Mouse (Mus musculus): ENCODE data around the gene Eif4ebp2.

DNA sequence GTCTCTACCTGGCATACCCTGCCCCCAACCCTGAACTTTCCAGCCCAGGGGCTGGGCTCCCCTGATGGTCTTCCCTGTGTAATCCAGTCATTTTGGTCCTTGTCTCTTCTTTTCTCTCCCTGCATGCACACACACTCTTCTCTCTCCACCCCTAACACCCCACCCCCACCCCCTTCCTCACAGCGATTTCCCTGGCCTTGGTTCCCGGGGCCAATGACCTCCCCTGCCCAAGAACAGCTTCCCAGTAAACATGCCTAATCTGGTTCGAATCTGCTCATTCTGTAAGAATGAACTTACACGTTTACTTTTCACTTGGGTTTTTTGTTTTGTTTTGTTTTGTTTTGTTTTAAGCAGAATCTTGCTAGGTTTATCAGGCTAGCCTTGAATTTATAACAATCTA lies 42.7 kb downstream of the Eif4ebp2 start:
- TF ChIP-seq CTCF (IDR thresholded peaks at IDR 0.05; ENCODE audit: extremely low read depth, insufficient read depth, low read length) (no peak), POLR2A (IDR thresholded peaks at IDR 0.05; ENCODE audit: extremely low read depth, insufficient read depth, low read length) (no peak)
